Mouse (Mus musculus) limb, embryonic 12.5 days (tissue): ENCODE results near the gene Olfr628. TPM values are rescaled to one million over a fixed set of nuclear protein-coding genes. Genes with fewer than 3 reads are reported as not detected.

Source experiments
- ATAC-seq: fragments of 200-750 bp; cut with Nextera tagmentation; 2 replicates; pipeline ENCODE4 v1.8.0; 2017; ENCODE audit warnings: low read depth, moderate TSS enrichment; ENCODE audit not compliant: insufficient number of reproducible peaks, insufficient read depth, low FRiP score, low TSS enrichment
- H3K27ac ChIP-seq: fragments of 300-500 bp; sonication (generic); 2 replicates; pipeline ENCODE4 v1.5.1; 2016; ENCODE audit warnings: mild to moderate bottlenecking, moderate library complexity
- H3K27me3 ChIP-seq: fragments of 300-500 bp; sonication (generic); 2 replicates; pipeline ENCODE4 v1.6.1; 2016; ENCODE audit warnings: mild to moderate bottlenecking, moderate library complexity
- H3K36me3 ChIP-seq: fragments of 300-500 bp; sonication (generic); 2 replicates; pipeline ENCODE4 v1.6.1; 2016; ENCODE audit warnings: mild to moderate bottlenecking, moderate library complexity
- H3K4me1 ChIP-seq: fragments of 300-500 bp; sonication (generic); replicated peaks from 2 replicates; pipeline ENCODE4 v1.6.1; 2016
- H3K4me2 ChIP-seq: fragments of 300-500 bp; sonication (generic); 2 replicates; pipeline ENCODE4 v1.6.1; 2016; ENCODE audit warnings: mild to moderate bottlenecking, moderate library complexity
- H3K4me3 ChIP-seq: fragments of 300-500 bp; sonication (generic); replicated peaks from 2 replicates; pipeline ENCODE4 v1.5.1; 2016; ENCODE audit warnings: mild to moderate bottlenecking
- H3K9ac ChIP-seq: fragments of 300-500 bp; sonication (generic); replicated peaks from 2 replicates; pipeline ENCODE4 v1.6.1; 2016; ENCODE audit warnings: mild to moderate bottlenecking, moderate library complexity
- H3K9me3 ChIP-seq: fragments of 300-500 bp; sonication (generic); 2 replicates; pipeline ENCODE4 v1.6.1; 2016; ENCODE audit warnings: mild to moderate bottlenecking, moderate library complexity
- WGBS: fragments of 180-500 bp; shearing (Covaris S2); methylation state at CpG from one replicate; pipeline ENCODE4 v1.1.7; 2016; 5-methylcytosine and 5-hydroxymethylcytosine counted together
- polyA plus RNA-seq: library from polyadenylated mRNA; unstranded; fragments of >200 nt; fragmentation: Nextera tagmentation; extraction: Ambion mirVana; gene quantifications from 2 replicates; pipeline ENCODE4 v1.2.1, GENCODE M21; 2016

The Olfr628 gene
- polyA plus RNA-seq, 1 experiment from 2014 or later = not detected

- no peaks in the 10 kb centered on the region for H3K27me3 ChIP-seq
- no peaks in the 10 kb centered on the region for H3K36me3 ChIP-seq
- no peaks in the 10 kb centered on the region for H3K9me3 ChIP-seq
- H3K4me1 ChIP-seq = no peaks in the 10 kb centered on the region
- H3K27ac ChIP-seq = no peak within 1 kb of the TSS
- no peak within 1 kb of the TSS for H3K4me3 ChIP-seq
- no peak within 1 kb of the TSS for H3K4me2 ChIP-seq
- H3K9ac ChIP-seq = no peak within 1 kb of the TSS
- WGBS = 71% methylated on average over 3 of the region's 3 CpGs
- no peak for ATAC-seq
Observed at GRCm38 (mm10) chr7:103779598-103779997, 49.4 kb downstream of the Olfr628 start, which contains the start of gene Olfr68. Olfr68 (minus strand) TSS chr7:103779698.

Other genes with a start within 250 kb of the Olfr628 start
- gene Olfr609, start 232.3 kb upstream of the Olfr628 start, polyA plus RNA-seq = not detected in 2 replicates
- gene Olfr610, start 218.3 kb upstream of the Olfr628 start, polyA plus RNA-seq = not detected in 2 replicates
- gene Olfr611, start 209.5 kb upstream of the Olfr628 start, polyA plus RNA-seq = not detected in 2 replicates
- gene Olfr612, start 187.7 kb upstream of the Olfr628 start, polyA plus RNA-seq = not detected in 2 replicates
- not detected in 2 replicates for gene Olfr613, start 182.3 kb upstream of the Olfr628 start, polyA plus RNA-seq
- gene Olfr615, start 174.3 kb upstream of the Olfr628 start, polyA plus RNA-seq = not detected in 2 replicates
- not detected in 2 replicates for gene Olfr616, start 161.2 kb upstream of the Olfr628 start, polyA plus RNA-seq
- gene Olfr617, start 157.3 kb upstream of the Olfr628 start, polyA plus RNA-seq = not detected in 2 replicates
- not detected in 2 replicates for gene Olfr618, start 140.3 kb upstream of the Olfr628 start, polyA plus RNA-seq
- gene Olfr619, start 129.8 kb upstream of the Olfr628 start, polyA plus RNA-seq = not detected in 2 replicates
- not detected in 2 replicates for gene Olfr620, start 117.8 kb upstream of the Olfr628 start, polyA plus RNA-seq
- gene Olfr622, start 87.7 kb upstream of the Olfr628 start, polyA plus RNA-seq = not detected in 2 replicates
- gene Olfr623, start 66.7 kb upstream of the Olfr628 start, polyA plus RNA-seq = not detected in 2 replicates
- 0.06 and 0.11 TPM in 2 replicates for gene Olfr624, start 59.2 kb upstream of the Olfr628 start, polyA plus RNA-seq
- not detected in 2 replicates for gene Olfr625-ps1, start 47.7 kb upstream of the Olfr628 start, polyA plus RNA-seq
- gene Olfr243, start 15.7 kb upstream of the Olfr628 start, polyA plus RNA-seq = not detected in 2 replicates
- not detected in 2 replicates for gene Olfr629, start 14.6 kb downstream of the Olfr628 start, polyA plus RNA-seq
- gene Olfr630, start 27.0 kb downstream of the Olfr628 start, polyA plus RNA-seq = not detected in 2 replicates
- gene Olfr69, start 41.2 kb downstream of the Olfr628 start, polyA plus RNA-seq = not detected in 2 replicates
- gene Olfr68, start 49.3 kb downstream of the Olfr628 start, polyA plus RNA-seq = not detected in 2 replicates
- gene Olfr67, start 61.4 kb downstream of the Olfr628 start, polyA plus RNA-seq = not detected in 2 replicates
- 836 and 850 TPM in 2 replicates for gene Hbb-bt, start 83.6 kb downstream of the Olfr628 start, polyA plus RNA-seq
- gene Hbb-bs, start 97.7 kb downstream of the Olfr628 start, polyA plus RNA-seq = 651 and 737 TPM in 2 replicates
- gene Hbb-bh2, start 110.1 kb downstream of the Olfr628 start, polyA plus RNA-seq = not detected in 2 replicates
- gene Hbb-bh1, start 112.8 kb downstream of the Olfr628 start, polyA plus RNA-seq = 615 and 622 TPM in 2 replicates
- 8,935 and 9,118 TPM in 2 replicates for gene Hbb-y, start 122.8 kb downstream of the Olfr628 start, polyA plus RNA-seq
- not detected in 2 replicates for gene Olfr66, start 155.9 kb downstream of the Olfr628 start, polyA plus RNA-seq
- gene Olfr64, start 164.1 kb downstream of the Olfr628 start, polyA plus RNA-seq = not detected in 2 replicates
- gene Olfr65, start 173.1 kb downstream of the Olfr628 start, polyA plus RNA-seq = not detected in 2 replicates
- not detected in 2 replicates for gene Olfr631, start 198.5 kb downstream of the Olfr628 start, polyA plus RNA-seq
- gene Olfr632, start 204.0 kb downstream of the Olfr628 start, polyA plus RNA-seq = not detected in 2 replicates
- not detected in 2 replicates for gene Olfr633, start 214.1 kb downstream of the Olfr628 start, polyA plus RNA-seq
- gene Olfr635, start 240.8 kb downstream of the Olfr628 start, polyA plus RNA-seq = not detected in 2 replicates